Mouse (Mus musculus): ENCODE results near the gene Vwf.

- TF ChIP-seq E2F4 (IDR thresholded peaks at IDR 0.05; ENCODE audit: insufficient read depth) (no peak), REST (IDR thresholded peaks at IDR 0.05; ENCODE audit: insufficient read depth, insufficient read length) (no peak), POLR2A (IDR thresholded peaks at IDR 0.05; ENCODE audit: insufficient read length, low read depth) (no peak), TCF12 (IDR thresholded peaks at IDR 0.05; ENCODE audit: insufficient read depth, poor library complexity, severe bottlenecking) (no peak), CEBPB (IDR thresholded peaks at IDR 0.05; ENCODE audit: insufficient read depth, poor library complexity, severe bottlenecking) (no peak), TCF3 (IDR thresholded peaks at IDR 0.05; ENCODE audit: insufficient read length, low read depth) (no peak), MYOG (IDR thresholded peaks at IDR 0.05; ENCODE audit: control insufficient read depth in 1 of 3, insufficient read depth in 1 of 3, insufficient read length in 2 of 3, low read depth in 2 of 3) (no peak), USF1 (IDR thresholded peaks at IDR 0.05; ENCODE audit: low read depth) (no peak), MYOD1 (IDR thresholded peaks at IDR 0.05; ENCODE audit: control insufficient read depth in 1 of 3, insufficient read length in 2 of 3, low read depth in 2 of 3) (no peak), MAX (IDR thresholded peaks at IDR 0.05; ENCODE audit: low read depth) (no peak), SRF (IDR thresholded peaks at IDR 0.05; ENCODE audit: control insufficient read depth, insufficient read length, low read depth) (no peak)
Observed at GRCm38 (mm10) chr6:125590056-125590455, 43.5 kb downstream of the Vwf start.

All from myocyte (in vitro differentiated cells).